Mouse (Mus musculus): ENCODE results near the gene Atg101. TPM values are rescaled to one million over a fixed set of nuclear protein-coding genes. Genes with fewer than 3 reads are reported as not detected.
A peak's percentile ranks its signal among the peaks of the same experiment; 100 is the strongest.

Gene Atg101
- total RNA-seq, 2 experiments from 2014 or later, result 38.5 to 43.2 TPM

GRCm38 (mm10) chr15:101303830-101304229 lies 19.8 kb downstream of the Atg101 start:
- intact Hi-C loops (cut with DNase I), result no loop called here
- no peak for DNase-seq (ENCODE audit: low spot score in 2 of 2)

- DNase-seq (ENCODE audit: low spot score in 2 of 2), result no peak
- intact Hi-C loops (cut with DNase I), result no loop called here
Measured at GRCm38 (mm10) chr15:101306459-101306858, 22.4 kb downstream of the Atg101 start.

- DNase-seq (ENCODE audit: low spot score in 2 of 2), result no peak
- intact Hi-C loops (cut with DNase I), result no loop called here
Measured at GRCm38 (mm10) chr15:101308440-101309348, 24.6 kb downstream of the Atg101 start.

GRCm38 (mm10) chr15:101309493-101309892 lies 25.4 kb downstream of the Atg101 start:
- DNase-seq (ENCODE audit: low spot score in 2 of 2), result no peak
- intact Hi-C loops (cut with DNase I), result no loop called here

- intact Hi-C loops (cut with DNase I), result no loop called here
- peak; percentile 51 to 57 for DNase-seq (ENCODE audit: low spot score in 2 of 2)
Measured at GRCm38 (mm10) chr15:101311087-101311770, 27.2 kb downstream of the Atg101 start.

GRCm38 (mm10) chr15:101312006-101312405 lies 27.9 kb downstream of the Atg101 start:
- no peak for DNase-seq (ENCODE audit: low spot score in 2 of 2)
- intact Hi-C loops (cut with DNase I), result loop anchor here (2.0 kb wide), 1 partner anchor 71 kb away; no protein-coding TSS in a partner anchor

- intact Hi-C loops (cut with DNase I), result no loop called here
Measured at GRCm38 (mm10) chr15:101315378-101315777, 31.3 kb downstream of the Atg101 start.

GRCm38 (mm10) chr15:101315832-101316231 lies 31.8 kb downstream of the Atg101 start:
- intact Hi-C loops (cut with DNase I), result no loop called here
- peak; percentile 95 to 96 for DNase-seq (ENCODE audit: low spot score in 2 of 2)

More at GRCm38 (mm10) chr15:101315378-101315777, 31.3 kb downstream of the Atg101 start:
- no peak for DNase-seq (ENCODE audit: low spot score in 2 of 2)

GRCm38 (mm10) chr15:101316279-101316912 lies 32.3 kb downstream of the Atg101 start:
- no peak for DNase-seq (ENCODE audit: low spot score in 2 of 2)
- intact Hi-C loops (cut with DNase I), result no loop called here

GRCm38 (mm10) chr15:101316913-101317813 lies 33.1 kb downstream of the Atg101 start:
- no peak for DNase-seq (ENCODE audit: low spot score in 2 of 2)
- intact Hi-C loops (cut with DNase I), result no loop called here

GRCm38 (mm10) chr15:101317814-101318500 lies 33.9 kb downstream of the Atg101 start:
- intact Hi-C loops (cut with DNase I), result no loop called here
- no peak for DNase-seq (ENCODE audit: low spot score in 2 of 2)

GRCm38 (mm10) chr15:101318889-101319765 lies 35.1 kb downstream of the Atg101 start:
- no peak for DNase-seq (ENCODE audit: low spot score in 2 of 2)
- intact Hi-C loops (cut with DNase I), result no loop called here

- intact Hi-C loops (cut with DNase I), result no loop called here
- no peak for DNase-seq (ENCODE audit: low spot score in 2 of 2)
Measured at GRCm38 (mm10) chr15:101320010-101320617, 36.0 kb downstream of the Atg101 start.

- intact Hi-C loops (cut with DNase I), result no loop called here
- no peak for DNase-seq (ENCODE audit: low spot score in 2 of 2)
Measured at GRCm38 (mm10) chr15:101320618-101321041, 36.6 kb downstream of the Atg101 start.

- DNase-seq (ENCODE audit: low spot score in 2 of 2), result no peak
- intact Hi-C loops (cut with DNase I), result no loop called here
Measured at GRCm38 (mm10) chr15:101321126-101321525, 37.1 kb downstream of the Atg101 start.

- intact Hi-C loops (cut with DNase I), result no loop called here
- no peak for DNase-seq (ENCODE audit: low spot score in 2 of 2)
Measured at GRCm38 (mm10) chr15:101322106-101322505, 38.0 kb downstream of the Atg101 start.

GRCm38 (mm10) chr15:101322640-101323039 lies 38.6 kb downstream of the Atg101 start:
- intact Hi-C loops (cut with DNase I), result no loop called here
- DNase-seq (ENCODE audit: low spot score in 2 of 2), result no peak
